Mouse (Mus musculus) embryonic fibroblast, embryonic 13.5 days (primary cell): ENCODE data around the gene Vps25. TPM values are rescaled to one million over a fixed set of nuclear protein-coding genes. Genes with fewer than 3 reads are reported as not detected.

Experiments
- H3K27ac ChIP-seq: 2 replicates; pipeline ENCODE4 v1.5.1; 2012; ENCODE audit warnings: low read length, control low read depth, inconsistent platforms; ENCODE audit not compliant: insufficient read depth
- H3K4me1 ChIP-seq: 2 replicates; pipeline ENCODE4 v1.6.1; 2011; ENCODE audit warnings: low read length; ENCODE audit not compliant: control insufficient read depth, insufficient read depth
- H3K4me3 ChIP-seq: 2 replicates; pipeline ENCODE4 v1.5.1; 2011; ENCODE audit warnings: mild to moderate bottlenecking, control low read depth, low read length; ENCODE audit not compliant: insufficient read depth
- CTCF ChIP-seq: IDR thresholded peaks from 2 replicates; pipeline ENCODE4 v1.5.1; 2011; ENCODE audit warnings: mild to moderate bottlenecking, control low read depth, low read length, moderate library complexity, borderline replicate concordance; ENCODE audit not compliant: insufficient read depth
- POLR2A ChIP-seq: IDR thresholded peaks from 2 replicates; pipeline ENCODE4 v1.6.1; 2011; ENCODE audit warnings: low read depth, mild to moderate bottlenecking, control low read depth, low read length, moderate library complexity
- polyA plus RNA-seq: library from polyadenylated mRNA; stranded (reverse); fragments of >200 nt; gene quantifications from 2 replicates; pipeline ENCODE4 v1.2.4, GENCODE M21; 2011; ENCODE audit warnings: low read depth; ENCODE audit not compliant: missing spikeins, insufficient read length

Vps25 gene
- polyA plus RNA-seq, 1 experiment: 99.4 TPM

- Histone ChIP-seq H3K4me3 (no peak overlapping the region), H3K4me1 (no peaks in the 10 kb centered on the region), H3K27ac (no peak overlapping the region)
- no peak for TF ChIP-seq CTCF
- TF ChIP-seq POLR2A: no peak
Measured at GRCm38 (mm10) chr11:101238071-101238647, 15.3 kb upstream of the Vps25 start.

- no peak for TF ChIP-seq POLR2A
- TF ChIP-seq CTCF: no peak
- H3K4me1 ChIP-seq: no peaks in the 10 kb centered on the region
- H3K4me3 ChIP-seq: no peak overlapping the region
- H3K27ac ChIP-seq: no peak overlapping the region
Measured at GRCm38 (mm10) chr11:101245071-101245470, 8.4 kb upstream of the Vps25 start.

- Histone ChIP-seq H3K27ac (no peak within 1 kb of the TSS), H3K4me1 (no peaks in the 10 kb centered on the region), H3K4me3 (peak within 1 kb of the TSS; percentile 19)
- TF ChIP-seq CTCF: no peak
- TF ChIP-seq POLR2A: no peak
Measured at GRCm38 (mm10) chr11:101245855-101246701, 7.4 kb upstream of the Vps25 start, which contains the start of gene Ramp2. Ramp2 (plus strand) TSS chr11:101246028.

GRCm38 (mm10) chr11:101246702-101247012, 6.8 kb upstream of the Vps25 start:
- no peak overlapping the region for H3K27ac ChIP-seq
- no peaks in the 10 kb centered on the region for H3K4me1 ChIP-seq
- no peak for TF ChIP-seq CTCF
- TF ChIP-seq POLR2A: no peak
- H3K4me3 ChIP-seq: peak overlapping the region; percentile 19

- Histone ChIP-seq H3K4me1 (no peaks in the 10 kb centered on the region; the same call in 1 of the 2 replicates), H3K27ac (no peak overlapping the region), H3K4me3 (no peak overlapping the region)
- no peak for TF ChIP-seq POLR2A
- no peak for TF ChIP-seq CTCF
Measured at GRCm38 (mm10) chr11:101247521-101248030, 5.9 kb upstream of the Vps25 start.

GRCm38 (mm10) chr11:101248258-101248994, 5.1 kb upstream of the Vps25 start:
- Histone ChIP-seq H3K4me3 (no peak overlapping the region), H3K27ac (no peak overlapping the region), H3K4me1 (no peaks in the 10 kb centered on the region; the same call in 1 of the 2 replicates)
- TF ChIP-seq POLR2A (no peak), CTCF (no peak)

GRCm38 (mm10) chr11:101251031-101251430, 2.5 kb upstream of the Vps25 start:
- Histone ChIP-seq H3K4me3 (no peak overlapping the region), H3K4me1 (peaks cover 3% of the 10 kb centered on the region; the same call in 1 of the 2 replicates), H3K27ac (no peak overlapping the region)
- TF ChIP-seq POLR2A (no peak), CTCF (no peak)

- Histone ChIP-seq H3K4me1 (peaks cover 3% of the 10 kb centered on the region; the same call in 1 of the 2 replicates), H3K4me3 (peak overlapping the region; percentile 50), H3K27ac (peak overlapping the region; percentile 94)
- TF ChIP-seq CTCF (no peak), POLR2A (peak; percentile 37; the same call in 1 of the 2 replicates)
Measured at GRCm38 (mm10) chr11:101252941-101253340, 566 bp upstream of the Vps25 start.

- H3K27ac ChIP-seq: no peak overlapping the region
- TF ChIP-seq POLR2A (no peak), CTCF (no peak)
- no peak overlapping the region for H3K4me3 ChIP-seq
- peaks cover 8% of the 10 kb centered on the region; the same call in 1 of the 2 replicates for H3K4me1 ChIP-seq
Measured at GRCm38 (mm10) chr11:101255826-101256775, 2.6 kb downstream of the Vps25 start.
